ENCODE assay signal across 15 mouse cellular contexts in the genomic region with DNA sequence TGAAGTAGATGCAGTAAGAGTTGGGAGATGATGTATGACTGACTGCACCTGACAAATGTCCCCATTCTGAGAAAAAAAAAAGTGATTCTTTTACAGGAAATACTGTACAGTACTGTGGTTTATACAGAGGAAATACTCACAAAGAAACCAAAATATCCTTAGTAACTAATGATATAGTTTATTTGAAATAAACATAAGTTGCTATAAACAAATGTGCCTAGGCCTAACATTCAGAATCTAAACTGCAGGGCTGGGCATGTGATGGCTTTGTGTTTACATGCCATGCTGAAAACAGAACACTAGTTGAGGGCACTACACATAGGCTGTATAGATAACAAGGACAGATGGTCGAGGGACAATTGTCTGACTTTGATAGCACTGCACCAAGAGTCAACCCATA.
"Had no signal": no experiment of that assay in that cellular context is flagged by ENCODE, and none has a peak within 500 bp of the region (broad histone marks: within the 10 kb centered on the region; RNA-seq: fewer than 3 reads in every experiment).

No protein-coding gene starts in this region.

- H3K36me3 ChIP-seq: intestine, embryonic 15.5 days; limb, embryonic 15.5 days; liver, embryonic 12.5 days; lung, embryonic 15.5 days; midbrain, embryonic 10.5 days; neural tube, embryonic 12.5 days; stomach, embryonic 15.5 days had no signal

- H3K9me3 ChIP-seq: intestine, embryonic 15.5 days; limb, embryonic 15.5 days; liver, embryonic 12.5 days; lung, embryonic 15.5 days; midbrain, embryonic 10.5 days; neural tube, embryonic 12.5 days; stomach, embryonic 15.5 days had no signal

- H3K27ac ChIP-seq: intestine, embryonic 15.5 days; left cerebral cortex, adult 2 months; limb, embryonic 15.5 days; liver, embryonic 12.5 days; lung, embryonic 15.5 days; midbrain, embryonic 10.5 days; neural tube, embryonic 12.5 days; stomach, embryonic 15.5 days had no signal

- ATAC-seq: intestine, embryonic 15.5 days; liver, embryonic 12.5 days had no signal

- H3K4me2 ChIP-seq: intestine, embryonic 15.5 days; limb, embryonic 15.5 days; liver, embryonic 12.5 days; lung, embryonic 15.5 days; neural tube, embryonic 12.5 days; stomach, embryonic 15.5 days had no signal

- H3K4me1 ChIP-seq: intestine, embryonic 15.5 days; limb, embryonic 15.5 days; liver, embryonic 12.5 days; midbrain, embryonic 10.5 days; neural tube, embryonic 12.5 days; stomach, embryonic 15.5 days had no signal

- DNase-seq: kidney, adult 18-20 months; kidney, postnatal 14 days; midbrain, embryonic 14.5 days; right cerebral cortex, postnatal 4 days; spleen, adult 18-20 months; thymus, postnatal 36 days had no signal

- H3K9ac ChIP-seq: intestine, embryonic 15.5 days; limb, embryonic 15.5 days; liver, embryonic 12.5 days; lung, embryonic 15.5 days; neural tube, embryonic 12.5 days; stomach, embryonic 15.5 days had no signal

- H3K27me3 ChIP-seq: intestine, embryonic 15.5 days; limb, embryonic 15.5 days; liver, embryonic 12.5 days; lung, embryonic 15.5 days; neural tube, embryonic 12.5 days; stomach, embryonic 15.5 days had no signal

- H3K4me3 ChIP-seq: intestine, embryonic 15.5 days; left cerebral cortex, adult 2 months; limb, embryonic 15.5 days; liver, embryonic 12.5 days; lung, embryonic 15.5 days; midbrain, embryonic 10.5 days; myocyte; neural tube, embryonic 12.5 days; stomach, embryonic 15.5 days had no signal
